Mouse (Mus musculus): ENCODE data around the gene Kctd14.

GRCm38 (mm10) chr7:97480290-97480689 is 29.2 kb downstream of the Kctd14 start:
- TF ChIP-seq CTCF (IDR thresholded peaks at IDR 0.05; ENCODE audit: low read depth, low read length) (no peak), POLR2A (IDR thresholded peaks at IDR 0.05; ENCODE audit: extremely low read depth, insufficient read depth, low read length) (no peak)
